Mouse (Mus musculus): Measurements from ENCODE around the gene Zfp101. TPM values are rescaled to one million over a fixed set of nuclear protein-coding genes. Genes with fewer than 3 reads are reported as not detected.

Zfp101 gene
- polyA plus RNA-seq (2012; fragmentation: generic; extraction: Trizol): 0.90 TPM

DNA sequence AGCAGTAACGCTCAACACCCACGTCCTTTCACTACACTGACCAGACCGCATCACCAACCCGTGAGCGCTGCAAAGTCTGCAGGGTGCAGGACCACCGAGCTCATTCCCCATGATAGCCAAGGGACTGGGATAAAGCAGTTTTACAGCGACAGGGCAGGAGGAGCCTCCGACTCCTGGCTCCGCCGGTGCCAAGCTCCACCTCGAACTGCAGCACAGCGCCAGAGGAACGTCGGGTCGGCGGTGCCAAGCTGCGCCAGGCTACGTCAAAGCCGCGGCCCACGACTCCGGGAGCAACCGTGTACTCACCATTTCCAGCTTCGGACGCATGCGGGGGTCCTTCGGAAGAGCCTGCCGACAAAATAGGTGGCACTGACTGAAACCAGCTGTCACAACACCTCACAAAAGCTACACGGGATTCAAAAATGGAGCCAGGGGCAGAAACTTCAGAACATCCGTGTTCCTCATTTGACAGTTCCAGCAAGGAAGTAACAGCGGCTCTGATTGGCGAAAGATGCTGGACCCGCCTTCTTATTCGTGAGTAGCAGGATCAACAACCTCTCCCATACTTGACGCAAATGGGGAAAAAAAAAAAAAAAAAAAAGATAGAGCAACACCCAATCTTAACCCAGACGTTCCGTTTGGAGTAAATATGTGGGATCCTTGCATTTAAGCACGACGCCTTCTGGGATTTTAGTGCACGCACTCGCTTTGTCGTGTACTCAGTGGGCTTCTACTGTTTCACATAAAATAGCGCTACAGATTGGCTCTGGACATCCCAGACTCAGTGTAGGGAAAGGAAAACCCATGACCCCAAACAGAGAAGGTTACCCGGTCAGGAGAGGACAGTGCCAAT is at the start of gene Zfp101:
TSS of gene Zfp101 (minus strand) at position 460 of the 853 bp plus-strand sequence.
- Histone ChIP-seq H3K36me3 (ENCODE audit: control insufficient read depth, insufficient read depth) (no peaks in the 10 kb centered on the region), H3ac (ENCODE audit: control insufficient read depth, insufficient read length) (peak within 1 kb of the TSS; percentile 39), H3K27me3 (ENCODE audit: control insufficient read depth, insufficient read depth, insufficient read length) (no peaks in the 10 kb centered on the region), H3K79me2 (ENCODE audit: control insufficient read depth, insufficient read depth) (peaks cover 48% of the 10 kb centered on the region), H3K4me2 (ENCODE audit: low read depth) (peak within 1 kb of the TSS; percentile 92), H3K4me3 (peak within 1 kb of the TSS; percentile 59)
- TF ChIP-seq USF1 (IDR thresholded peaks at IDR 0.05; ENCODE audit: low read depth) (no peak), POLR2A (IDR thresholded peaks at IDR 0.05; ENCODE audit: insufficient read length, low read depth) (peak; percentile 41), MYOD1 (IDR thresholded peaks at IDR 0.05; ENCODE audit: control insufficient read depth in 1 of 3, insufficient read length in 2 of 3, low read depth in 2 of 3) (peak in 1 of 3 experiments; percentile 5), SRF (IDR thresholded peaks at IDR 0.05; ENCODE audit: control insufficient read depth, insufficient read length, low read depth) (no peak), E2F4 (IDR thresholded peaks at IDR 0.05; ENCODE audit: insufficient read depth) (peak; percentile 98), TCF3 (IDR thresholded peaks at IDR 0.05; ENCODE audit: insufficient read length, low read depth) (no peak)

DNA sequence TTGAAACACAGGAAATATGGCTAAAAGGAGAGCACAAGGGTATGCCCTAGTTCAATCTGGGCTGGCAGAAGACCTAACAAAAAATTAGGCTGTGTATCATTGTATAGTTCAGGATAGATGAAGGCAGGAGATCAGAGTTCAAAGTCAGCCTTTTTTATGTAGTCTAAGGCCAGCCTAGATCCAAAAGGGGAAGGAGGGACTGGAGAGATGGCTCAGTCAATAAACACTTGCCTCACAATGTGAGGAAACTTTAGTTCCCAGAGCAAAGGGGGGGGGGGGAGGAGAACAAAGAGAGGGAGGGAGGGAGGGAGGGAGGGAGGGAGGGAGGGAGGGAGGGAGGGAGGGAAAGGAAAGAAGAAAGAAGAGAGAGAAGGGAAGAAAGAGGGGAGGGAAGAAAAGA is 46.7 kb upstream of the Zfp101 start:
- Histone ChIP-seq H3K4me3 (no peak overlapping the region), H3K27me3 (ENCODE audit: control insufficient read depth, insufficient read depth, insufficient read length) (no peaks in the 10 kb centered on the region), H3ac (ENCODE audit: control insufficient read depth, insufficient read length) (no peak overlapping the region), H3K4me2 (ENCODE audit: low read depth) (no peak overlapping the region), H3K36me3 (ENCODE audit: control insufficient read depth, insufficient read depth) (no peaks in the 10 kb centered on the region), H3K79me2 (ENCODE audit: control insufficient read depth, insufficient read depth) (no peaks in the 10 kb centered on the region)
- TF ChIP-seq MYOD1 (IDR thresholded peaks at IDR 0.05; ENCODE audit: control insufficient read depth in 1 of 3, insufficient read length in 2 of 3, low read depth in 2 of 3): no peak
- TF ChIP-seq SRF (IDR thresholded peaks at IDR 0.05; ENCODE audit: control insufficient read depth, insufficient read length, low read depth): no peak
- TF ChIP-seq USF1 (IDR thresholded peaks at IDR 0.05; ENCODE audit: low read depth): no peak
- no peak for TF ChIP-seq REST (IDR thresholded peaks at IDR 0.05; ENCODE audit: insufficient read depth, insufficient read length)
- no peak for TF ChIP-seq TCF3 (IDR thresholded peaks at IDR 0.05; ENCODE audit: insufficient read length, low read depth)
- TF ChIP-seq E2F4 (IDR thresholded peaks at IDR 0.05; ENCODE audit: insufficient read depth): no peak
- no peak for TF ChIP-seq CEBPB (IDR thresholded peaks at IDR 0.05; ENCODE audit: insufficient read depth, poor library complexity, severe bottlenecking)
- TF ChIP-seq TCF12 (IDR thresholded peaks at IDR 0.05; ENCODE audit: insufficient read depth, poor library complexity, severe bottlenecking): no peak
- no peak for TF ChIP-seq POLR2A (IDR thresholded peaks at IDR 0.05; ENCODE audit: insufficient read length, low read depth)
- no peak for TF ChIP-seq POLR2AphosphoS2 (IDR thresholded peaks at IDR 0.05; ENCODE audit: insufficient read length, low read depth)
- no peak for TF ChIP-seq MYOG (IDR thresholded peaks at IDR 0.05; ENCODE audit: control insufficient read depth in 1 of 3, insufficient read depth in 1 of 3, insufficient read length in 2 of 3, low read depth in 2 of 3)

DNA sequence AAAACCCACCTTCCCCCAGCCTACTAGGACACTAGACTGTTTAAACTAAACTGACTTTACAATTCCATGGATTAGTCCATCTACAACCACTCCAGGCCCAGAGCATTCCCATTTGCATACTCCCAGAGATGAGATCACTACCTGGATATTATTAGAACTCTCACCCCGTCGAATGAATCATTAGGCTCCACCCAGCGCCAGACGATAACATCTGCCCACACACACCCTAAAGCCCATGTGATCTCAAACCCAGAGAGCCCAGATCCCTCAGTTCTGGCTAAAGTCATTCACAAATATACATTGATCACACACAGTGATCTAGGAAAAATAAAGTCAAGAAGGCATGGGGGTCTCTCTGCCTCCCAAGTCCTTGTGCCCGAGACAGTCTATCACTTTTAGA is 45.5 kb upstream of the Zfp101 start:
- Histone ChIP-seq H3ac (ENCODE audit: control insufficient read depth, insufficient read length) (no peak overlapping the region), H3K36me3 (ENCODE audit: control insufficient read depth, insufficient read depth) (no peaks in the 10 kb centered on the region), H3K4me2 (ENCODE audit: low read depth) (peak overlapping the region; percentile 72), H3K4me3 (no peak overlapping the region), H3K27me3 (ENCODE audit: control insufficient read depth, insufficient read depth, insufficient read length) (no peaks in the 10 kb centered on the region), H3K79me2 (ENCODE audit: control insufficient read depth, insufficient read depth) (no peaks in the 10 kb centered on the region)
- no peak for TF ChIP-seq SRF (IDR thresholded peaks at IDR 0.05; ENCODE audit: control insufficient read depth, insufficient read length, low read depth)
- TF ChIP-seq POLR2AphosphoS2 (IDR thresholded peaks at IDR 0.05; ENCODE audit: insufficient read length, low read depth): no peak
- no peak for TF ChIP-seq TCF3 (IDR thresholded peaks at IDR 0.05; ENCODE audit: insufficient read length, low read depth)
- no peak for TF ChIP-seq MYOD1 (IDR thresholded peaks at IDR 0.05; ENCODE audit: control insufficient read depth in 1 of 3, insufficient read length in 2 of 3, low read depth in 2 of 3)
- no peak for TF ChIP-seq CEBPB (IDR thresholded peaks at IDR 0.05; ENCODE audit: insufficient read depth, poor library complexity, severe bottlenecking)
- TF ChIP-seq MAX (IDR thresholded peaks at IDR 0.05; ENCODE audit: low read depth): no peak
- peak in 1 of 3 experiments; percentile 5 for TF ChIP-seq MYOG (IDR thresholded peaks at IDR 0.05; ENCODE audit: control insufficient read depth in 1 of 3, insufficient read depth in 1 of 3, insufficient read length in 2 of 3, low read depth in 2 of 3)
- TF ChIP-seq REST (IDR thresholded peaks at IDR 0.05; ENCODE audit: insufficient read depth, insufficient read length): no peak
- TF ChIP-seq USF1 (IDR thresholded peaks at IDR 0.05; ENCODE audit: low read depth): peak; percentile 82
- no peak for TF ChIP-seq TCF12 (IDR thresholded peaks at IDR 0.05; ENCODE audit: insufficient read depth, poor library complexity, severe bottlenecking)
- TF ChIP-seq POLR2A (IDR thresholded peaks at IDR 0.05; ENCODE audit: insufficient read length, low read depth): no peak
- no peak for TF ChIP-seq E2F4 (IDR thresholded peaks at IDR 0.05; ENCODE audit: insufficient read depth)

GRCm38 (mm10) chr17:33439148-33439547 is 44.7 kb upstream of the Zfp101 start:
- Histone ChIP-seq H3K79me2 (ENCODE audit: control insufficient read depth, insufficient read depth) (no peaks in the 10 kb centered on the region), H3K4me3 (no peak overlapping the region), H3K4me2 (ENCODE audit: low read depth) (peak overlapping the region; percentile 72), H3ac (ENCODE audit: control insufficient read depth, insufficient read length) (no peak overlapping the region), H3K27me3 (ENCODE audit: control insufficient read depth, insufficient read depth, insufficient read length) (no peaks in the 10 kb centered on the region), H3K36me3 (ENCODE audit: control insufficient read depth, insufficient read depth) (no peaks in the 10 kb centered on the region)
- TF ChIP-seq E2F4 (IDR thresholded peaks at IDR 0.05; ENCODE audit: insufficient read depth) (no peak), CEBPB (IDR thresholded peaks at IDR 0.05; ENCODE audit: insufficient read depth, poor library complexity, severe bottlenecking) (no peak), POLR2AphosphoS2 (IDR thresholded peaks at IDR 0.05; ENCODE audit: insufficient read length, low read depth) (no peak), USF1 (IDR thresholded peaks at IDR 0.05; ENCODE audit: low read depth) (no peak), POLR2A (IDR thresholded peaks at IDR 0.05; ENCODE audit: insufficient read length, low read depth) (no peak), TCF12 (IDR thresholded peaks at IDR 0.05; ENCODE audit: insufficient read depth, poor library complexity, severe bottlenecking) (no peak), MYOG (IDR thresholded peaks at IDR 0.05; ENCODE audit: control insufficient read depth in 1 of 3, insufficient read depth in 1 of 3, insufficient read length in 2 of 3, low read depth in 2 of 3) (no peak), REST (IDR thresholded peaks at IDR 0.05; ENCODE audit: insufficient read depth, insufficient read length) (no peak), TCF3 (IDR thresholded peaks at IDR 0.05; ENCODE audit: insufficient read length, low read depth) (no peak), MAX (IDR thresholded peaks at IDR 0.05; ENCODE audit: low read depth) (no peak), MYOD1 (IDR thresholded peaks at IDR 0.05; ENCODE audit: control insufficient read depth in 1 of 3, insufficient read length in 2 of 3, low read depth in 2 of 3) (no peak), SRF (IDR thresholded peaks at IDR 0.05; ENCODE audit: control insufficient read depth, insufficient read length, low read depth) (no peak)
